Mouse (Mus musculus) 416B (cell line): ENCODE results near the gene A630001G21Rik.
A peak's percentile ranks its signal among the peaks of the same experiment; 100 is the strongest.

Source experiments
- DNase-seq: peaks from one replicate; pipeline ENCODE4 v3.0.0; 2011; ENCODE audit warnings: low read depth

The A630001G21Rik gene

DNA sequence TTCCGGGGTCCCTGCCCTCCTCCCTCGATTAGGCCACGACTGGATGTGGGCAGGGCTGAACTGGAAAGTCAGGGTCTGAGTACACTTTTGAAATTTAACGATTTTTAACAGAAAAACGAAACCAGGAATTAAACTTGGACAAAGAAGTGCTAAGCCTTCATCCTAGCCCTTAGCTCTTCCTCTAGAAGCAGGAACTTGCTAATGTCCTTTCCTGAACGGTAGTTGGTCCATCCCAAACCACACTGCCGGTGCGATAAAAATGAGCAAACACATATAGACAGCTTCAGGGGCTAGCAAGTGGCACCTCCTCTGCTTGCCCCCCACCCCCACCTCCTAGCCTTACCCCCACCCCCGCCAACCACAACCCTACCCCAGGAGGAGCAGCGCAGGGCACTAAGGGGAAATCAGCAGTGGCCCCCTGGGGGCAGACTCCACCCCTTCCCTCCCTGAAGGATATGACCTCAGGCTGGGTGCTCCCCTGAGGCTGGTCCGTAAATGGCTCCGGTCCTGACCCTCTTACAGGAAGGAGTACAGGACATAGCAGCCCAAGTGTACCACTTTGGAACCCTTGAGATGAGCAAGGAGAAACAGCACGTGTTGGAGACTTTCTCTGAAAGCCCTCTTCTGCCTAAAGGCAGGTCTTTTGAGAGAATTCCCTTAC, 42.9 kb downstream of the A630001G21Rik start:
- peak; percentile 97 for DNase-seq

DNA sequence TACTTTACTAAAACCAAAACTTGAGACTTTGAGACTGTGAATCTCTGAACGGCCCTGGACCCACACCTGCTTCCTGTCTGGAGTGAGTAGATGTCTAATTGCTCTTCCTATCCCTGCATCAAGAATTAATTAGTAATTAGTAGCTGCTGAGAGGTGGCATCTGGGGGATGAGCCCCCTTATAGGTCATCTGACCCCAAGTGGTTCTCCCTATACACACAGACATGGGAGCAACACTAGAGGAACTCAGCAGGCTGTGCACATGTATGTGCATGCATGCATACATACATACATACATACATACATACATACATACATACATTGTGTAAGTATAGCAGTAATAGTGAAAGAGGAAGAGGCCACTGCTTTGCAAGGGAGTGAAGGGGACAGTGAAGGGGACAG, 43.9 kb downstream of the A630001G21Rik start:
- no peak for DNase-seq

- peak; percentile 92 for DNase-seq
Measured at GRCm38 (mm10) chr1:85732581-85732980, 45.9 kb downstream of the A630001G21Rik start.

GRCm38 (mm10) chr1:85730471-85730870, 48.0 kb downstream of the A630001G21Rik start:
- DNase-seq: no peak

- no peak for DNase-seq
Measured at GRCm38 (mm10) chr1:85720220-85720893, 58.1 kb downstream of the A630001G21Rik start.

DNA sequence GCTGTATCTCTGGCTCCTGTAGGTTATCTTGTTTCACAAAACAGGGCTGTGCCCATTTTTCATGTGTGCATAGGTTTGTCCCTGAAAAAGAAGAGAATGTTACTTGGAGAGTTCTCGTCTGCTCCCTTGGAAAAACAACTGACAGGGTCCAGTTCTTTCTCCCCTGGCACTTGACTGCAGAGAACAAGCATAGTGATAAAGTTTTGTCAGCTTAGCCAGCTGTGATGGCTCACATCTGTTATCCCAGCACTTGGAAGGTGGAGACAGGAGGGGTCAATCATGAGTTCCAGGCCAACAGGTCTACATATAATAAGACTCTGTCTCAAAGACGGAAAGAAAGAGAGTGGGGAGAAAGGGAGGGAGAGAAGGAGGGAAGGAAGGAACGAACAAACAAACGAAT, 59.4 kb downstream of the A630001G21Rik start:
- no peak for DNase-seq

DNA sequence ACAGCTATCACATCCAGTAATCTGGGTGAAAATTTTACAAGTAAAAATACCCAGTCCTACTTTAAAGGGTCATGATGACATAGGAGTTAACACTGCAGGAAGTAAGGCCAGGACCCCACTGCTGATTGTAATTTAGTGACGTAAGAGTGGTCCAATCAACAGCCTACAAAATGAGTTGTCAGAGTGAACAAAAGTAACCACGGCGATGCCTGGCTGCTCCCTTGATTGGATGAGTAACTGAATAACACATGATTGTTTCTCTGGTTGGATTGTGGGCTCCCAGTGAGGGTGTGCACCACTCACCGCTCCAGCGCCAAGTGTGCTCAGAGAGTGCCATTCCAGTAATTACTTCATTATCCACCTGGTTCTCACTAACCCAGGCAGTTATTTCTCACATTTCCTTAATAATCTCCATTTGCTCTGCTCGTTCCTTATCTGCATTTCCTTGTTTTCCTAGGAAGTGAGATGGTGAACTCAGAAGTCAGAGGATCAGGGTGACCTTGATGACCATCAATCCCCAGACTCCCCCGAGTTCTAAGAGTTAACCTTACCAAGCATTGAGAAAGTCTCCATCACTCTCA, 61.9 kb downstream of the A630001G21Rik start:
- DNase-seq: peak; percentile 27

DNA sequence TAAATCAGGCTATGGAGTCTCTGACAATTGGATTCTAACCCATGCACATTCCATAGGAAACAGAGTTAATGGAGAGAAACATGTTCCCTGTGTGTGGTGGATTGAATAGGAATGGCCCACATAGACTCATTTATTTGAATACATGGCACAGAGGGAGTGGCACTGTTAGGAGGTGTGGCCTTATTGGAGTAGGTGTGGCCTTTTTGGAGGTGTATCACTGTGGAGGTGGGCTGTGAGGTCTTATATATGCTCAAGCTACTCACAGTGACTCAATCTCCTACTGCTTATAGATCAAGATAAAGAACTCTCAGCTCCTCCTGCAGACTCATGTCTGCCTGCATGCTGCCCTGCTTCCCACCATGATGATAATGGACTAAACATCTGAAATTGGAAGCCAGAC, 63.9 kb downstream of the A630001G21Rik start:
- no peak for DNase-seq

DNA sequence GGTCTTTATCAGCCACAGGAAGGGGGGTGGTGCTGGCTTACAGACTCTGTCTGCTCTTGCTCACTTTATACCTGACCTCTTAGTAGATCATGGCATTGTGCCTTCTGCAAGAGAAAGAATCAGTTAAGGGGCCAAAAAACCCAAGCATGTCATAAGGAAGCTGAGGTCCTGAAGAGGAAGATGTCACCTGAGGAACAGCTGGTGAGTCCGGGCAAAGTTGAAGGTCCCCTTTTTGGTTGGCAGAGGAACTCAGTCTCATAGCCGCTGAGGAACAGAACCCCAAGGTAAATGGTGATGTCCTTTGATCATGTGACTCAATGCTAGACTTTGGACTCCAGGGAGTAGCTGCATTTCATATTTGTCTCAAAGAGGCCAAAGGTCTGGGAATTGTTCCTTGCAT, 71.7 kb downstream of the A630001G21Rik start:
- no peak for DNase-seq

- DNase-seq: no peak
Measured at GRCm38 (mm10) chr1:85705552-85705951, 72.9 kb downstream of the A630001G21Rik start.

DNA sequence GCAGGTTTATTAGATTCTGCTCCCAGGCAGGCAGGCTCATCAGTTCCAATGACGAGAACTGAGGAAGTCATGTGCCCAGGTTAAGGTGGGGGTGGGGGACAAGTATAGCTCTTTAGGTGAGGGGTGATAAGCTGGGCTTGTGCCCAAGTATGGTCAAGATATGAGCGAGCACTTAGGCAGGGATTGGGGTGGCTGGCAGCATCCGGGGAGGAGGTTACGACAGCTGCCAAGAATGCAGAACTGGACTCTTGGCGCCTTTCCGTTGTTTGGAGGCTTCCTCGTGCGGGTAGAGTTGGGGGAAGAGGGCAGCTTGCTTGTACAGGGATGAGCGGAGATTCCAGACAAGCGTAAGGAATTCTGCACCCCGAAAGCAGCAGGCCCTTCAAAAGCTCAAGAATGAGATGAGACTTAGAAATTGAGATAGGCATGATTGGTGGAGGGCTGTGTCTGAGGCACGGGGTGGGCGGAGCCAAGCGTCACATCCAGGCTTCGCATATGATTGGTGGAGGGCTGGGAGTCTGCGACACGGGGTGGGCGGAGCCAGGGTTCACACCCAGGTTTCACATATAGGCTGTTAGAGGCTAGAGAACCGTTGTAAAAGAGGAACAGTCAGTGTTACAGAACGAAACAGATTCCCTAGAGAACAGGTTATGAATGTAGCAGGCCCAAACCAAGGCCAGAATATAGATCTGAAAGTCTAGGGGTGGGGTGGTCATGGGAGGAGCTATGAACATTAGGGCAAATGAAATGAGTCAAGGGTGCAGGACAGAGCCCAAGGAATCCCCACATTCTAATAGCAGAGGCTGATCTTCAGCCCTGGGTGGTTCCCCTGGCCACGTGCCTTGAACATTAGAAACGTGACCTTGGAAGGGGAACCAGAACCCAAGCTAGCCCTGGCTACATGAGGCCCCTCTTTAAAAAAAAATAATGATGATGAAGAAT, 74.9 kb downstream of the A630001G21Rik start:
- DNase-seq: peak; percentile 54

DNA sequence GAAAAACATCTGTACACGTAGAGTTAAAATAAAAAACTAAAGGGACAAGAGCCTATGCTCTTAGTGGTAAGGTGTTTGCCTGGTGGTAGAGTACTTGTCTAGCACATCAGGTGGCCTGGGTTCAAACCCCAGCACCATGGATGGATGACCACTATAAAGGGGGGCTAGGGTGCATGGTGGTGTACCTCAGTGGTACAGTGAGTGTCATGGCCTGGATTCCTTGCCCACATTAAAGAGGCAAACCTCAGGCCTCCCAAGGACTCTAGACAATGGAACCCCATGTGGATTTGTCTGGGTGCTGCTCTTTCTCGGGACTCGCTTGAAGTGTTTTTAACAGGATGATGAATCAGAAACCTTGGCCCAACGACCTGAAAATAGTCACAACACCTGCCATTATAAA, 75.9 kb downstream of the A630001G21Rik start:
- DNase-seq: no peak

- peak; percentile 41 for DNase-seq
Measured at GRCm38 (mm10) chr1:85697721-85698493, 80.5 kb downstream of the A630001G21Rik start.

DNA sequence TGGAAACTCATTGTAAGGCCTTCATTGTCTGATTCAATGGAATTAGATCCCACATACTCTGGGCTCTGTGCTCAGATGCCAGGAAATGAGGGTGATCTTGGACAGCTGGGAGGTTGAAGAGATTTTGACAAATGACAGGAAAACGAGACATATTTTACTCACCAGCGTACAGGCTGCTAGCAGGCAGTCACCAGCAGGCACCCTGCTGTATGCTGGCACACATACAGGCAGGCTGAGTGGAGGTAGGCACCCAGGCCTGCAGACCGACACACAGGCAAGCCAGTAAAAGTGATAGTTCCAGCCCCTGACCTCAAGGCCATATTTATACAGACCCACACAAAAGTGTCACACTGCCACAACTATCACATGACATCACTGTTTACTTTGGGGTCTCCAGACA, 82.8 kb downstream of the A630001G21Rik start:
- DNase-seq: no peak

DNA sequence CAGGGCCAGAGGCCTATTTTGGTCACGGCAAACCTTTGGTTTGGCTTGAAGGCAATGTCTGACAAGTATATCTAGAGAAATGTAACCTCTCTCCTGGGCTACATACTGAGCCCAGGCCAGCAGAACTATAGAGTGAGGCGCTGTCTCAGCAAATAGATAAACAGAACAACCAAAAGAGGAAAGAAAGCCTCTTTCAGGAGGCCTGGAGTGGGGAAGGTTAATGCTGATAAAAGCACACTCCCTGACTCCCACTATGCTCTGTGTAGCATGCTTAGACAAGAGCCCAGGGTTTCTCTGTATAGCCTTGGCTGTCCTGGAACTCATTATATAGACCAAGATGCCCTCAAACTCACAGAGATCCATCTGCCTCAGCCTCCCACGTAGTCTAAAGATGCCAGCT, 85.2 kb downstream of the A630001G21Rik start:
- DNase-seq: no peak

- no peak for DNase-seq
Measured at GRCm38 (mm10) chr1:85692281-85692680, 86.2 kb downstream of the A630001G21Rik start.

DNA sequence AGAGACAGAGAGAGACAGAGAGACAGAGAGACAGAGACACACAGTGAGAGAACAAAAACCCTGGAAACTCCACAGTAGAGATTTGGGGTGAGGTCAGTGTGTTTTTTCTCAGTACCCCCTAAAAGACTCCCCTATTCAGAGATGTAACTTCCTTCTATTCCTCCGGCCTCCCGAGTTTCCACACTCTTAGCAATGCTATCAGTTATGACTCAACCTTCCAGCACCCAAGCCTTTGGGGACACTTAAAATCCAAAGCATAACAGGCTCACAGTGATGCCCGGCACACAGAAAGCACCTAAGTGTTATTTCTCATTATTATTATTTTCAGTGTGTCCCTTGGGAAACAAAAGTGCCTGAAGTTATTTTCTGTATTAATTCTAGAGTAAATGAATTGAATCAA, 87.9 kb downstream of the A630001G21Rik start:
- peak; percentile 21 for DNase-seq

DNA sequence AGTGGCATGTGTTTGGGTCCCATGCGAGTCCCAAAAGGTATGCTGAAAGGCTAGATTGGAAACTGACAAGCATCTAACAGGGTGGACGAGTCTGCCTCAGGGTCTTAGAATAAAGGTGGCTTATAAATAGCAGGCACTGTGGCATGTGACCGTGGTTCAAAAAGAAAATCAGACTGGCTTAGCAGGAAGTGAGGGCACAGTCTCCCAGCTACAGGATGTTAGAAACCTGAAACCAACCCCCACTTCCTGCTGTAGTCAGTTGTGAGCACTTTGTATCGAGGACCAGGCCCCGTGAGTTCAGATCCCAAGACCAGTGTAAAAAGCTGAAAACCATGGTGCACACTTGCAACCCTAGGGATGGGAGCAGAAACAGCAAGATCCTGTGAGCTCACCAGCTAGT, 91.1 kb downstream of the A630001G21Rik start:
- DNase-seq: peak; percentile 72

DNA sequence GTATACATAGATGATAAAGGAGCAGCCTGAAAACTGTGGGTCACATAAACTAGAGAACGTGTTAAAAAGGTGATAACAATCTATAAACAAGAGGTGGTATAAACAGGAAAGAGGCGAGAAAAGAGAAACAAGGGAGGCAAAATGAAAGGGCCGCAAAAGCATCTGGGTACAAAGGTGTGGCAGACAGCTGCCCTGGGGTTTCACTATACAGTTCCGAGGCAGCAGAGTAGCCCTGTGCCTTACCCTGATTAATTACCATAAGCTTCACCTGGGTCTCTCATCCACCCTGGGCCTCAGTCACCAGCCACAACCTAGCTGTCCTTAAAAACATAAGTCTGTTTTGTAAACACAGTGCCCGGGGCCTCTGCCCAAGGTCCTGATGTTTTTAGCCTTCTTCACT, 91.8 kb downstream of the A630001G21Rik start:
- DNase-seq: no peak

DNA sequence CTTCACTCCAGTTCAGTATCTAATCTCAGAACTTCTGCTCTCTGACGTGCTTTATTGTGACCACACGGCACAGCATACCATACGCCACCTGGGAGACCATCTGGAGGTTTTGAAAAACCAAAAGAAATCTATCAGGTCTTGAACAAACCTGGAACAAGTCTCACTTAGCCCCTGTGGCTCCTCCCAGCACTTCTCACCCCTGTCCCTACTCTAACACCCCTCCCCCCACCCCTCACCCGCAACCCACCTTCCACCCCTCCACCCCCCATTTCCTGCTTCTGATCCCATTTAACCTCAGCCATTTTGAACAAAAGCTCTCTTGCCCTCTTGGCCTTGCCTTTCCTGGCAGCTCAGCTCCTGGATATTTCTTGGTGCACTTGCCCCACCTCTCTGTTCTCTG, 98.2 kb downstream of the A630001G21Rik start:
- DNase-seq: no peak
